ENCODE assay signal across 34 mouse cellular contexts in the genomic region with DNA sequence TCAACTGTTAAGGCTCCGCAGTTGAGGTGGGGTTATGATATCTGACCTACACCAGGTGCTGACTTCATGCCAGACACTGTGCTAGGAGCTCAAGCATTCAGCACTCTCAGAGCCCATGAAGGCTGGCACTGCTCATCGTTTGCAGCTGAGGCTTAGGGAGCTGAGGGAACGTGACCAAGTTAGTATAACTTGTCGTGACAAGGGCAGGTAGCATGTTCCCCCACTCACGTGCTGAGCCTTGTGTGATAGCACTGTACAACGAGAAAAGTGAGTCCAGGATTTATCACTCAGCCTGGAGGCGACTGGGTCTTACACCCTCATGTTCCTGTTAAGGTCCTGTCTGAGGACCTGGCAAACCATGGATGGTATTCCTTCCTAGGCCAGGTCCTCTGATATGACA. TPM values are rescaled to one million over a fixed set of nuclear protein-coding genes. Genes with fewer than 3 reads are reported as not detected.
"Had no signal": no experiment of that assay in that cellular context is flagged by ENCODE, and none has a peak within 500 bp of the region (broad histone marks: within the 10 kb centered on the region; RNA-seq: fewer than 3 reads in every experiment).

No protein-coding gene starts in this region.

- H3K4me3 ChIP-seq: left cerebral cortex, adult 2 months; limb, embryonic 10.5 days; limb, embryonic 12.5 days; limb, embryonic 13.5 days; limb, embryonic 15.5 days; liver, embryonic 13.5 days; liver, embryonic 15.5 days; lung, embryonic 15.5 days; megakaryocyte, embryonic 14.5 days; midbrain, embryonic 10.5 days; midbrain, embryonic 12.5 days; midbrain, embryonic 13.5 days; midbrain, embryonic 15.5 days; myocyte; neural tube, embryonic 12.5 days had no signal

- ATAC-seq: lung, postnatal 0 days; midbrain, embryonic 13.5 days; midbrain, embryonic 15.5 days; midbrain, embryonic 16.5 days had no signal

- H3K4me1 ChIP-seq: midbrain, embryonic 15.5 days; neural tube, embryonic 12.5 days had no signal

- DNase-seq: left cerebral cortex, postnatal 4 days; liver; liver, embryonic 13.5 days; lung, adult 18-20 months; lung, adult 2 months; lung, embryonic 14.5 days; lung, postnatal 10 days; lung, postnatal 14 days; lung, postnatal 36 days; lung, postnatal 4 days; midbrain, embryonic 14.5 days had no signal

- H3K4me2 ChIP-seq: limb, embryonic 12.5 days; limb, embryonic 13.5 days; limb, embryonic 15.5 days; liver, embryonic 11.5 days; liver, embryonic 13.5 days; liver, embryonic 15.5 days; lung, embryonic 14.5 days; lung, embryonic 15.5 days; midbrain, embryonic 11.5 days; midbrain, embryonic 12.5 days; midbrain, embryonic 13.5 days; midbrain, embryonic 15.5 days; neural tube, embryonic 12.5 days had no signal

- H3K27ac ChIP-seq: left cerebral cortex, adult 2 months; limb, embryonic 10.5 days; limb, embryonic 12.5 days; limb, embryonic 13.5 days; limb, embryonic 15.5 days; liver, embryonic 13.5 days; liver, embryonic 14.5 days; liver, embryonic 15.5 days; lung, embryonic 15.5 days; macrophage; midbrain, embryonic 10.5 days; midbrain, embryonic 12.5 days; midbrain, embryonic 13.5 days; midbrain, embryonic 15.5 days; neural tube, embryonic 12.5 days had no signal

- H3K9ac ChIP-seq: limb, embryonic 12.5 days; limb, embryonic 13.5 days; limb, embryonic 15.5 days; liver, embryonic 13.5 days; liver, embryonic 14.5 days; liver, embryonic 15.5 days; lung, embryonic 14.5 days; lung, embryonic 15.5 days; midbrain, embryonic 12.5 days; midbrain, embryonic 13.5 days; midbrain, embryonic 15.5 days; neural tube, embryonic 12.5 days had no signal

- H3K36me3 ChIP-seq: limb, embryonic 10.5 days; limb, embryonic 12.5 days; limb, embryonic 13.5 days; limb, embryonic 15.5 days; lung, embryonic 15.5 days; midbrain, embryonic 10.5 days; midbrain, embryonic 12.5 days; midbrain, embryonic 13.5 days; midbrain, embryonic 15.5 days; neural tube, embryonic 12.5 days had no signal

- H3K9me3 ChIP-seq: limb, embryonic 10.5 days; limb, embryonic 12.5 days; limb, embryonic 13.5 days; limb, embryonic 15.5 days; liver, embryonic 13.5 days; liver, embryonic 15.5 days; lung, embryonic 15.5 days; megakaryocyte, embryonic 14.5 days; midbrain, embryonic 10.5 days; midbrain, embryonic 12.5 days; midbrain, embryonic 13.5 days; midbrain, embryonic 15.5 days; neural tube, embryonic 12.5 days had no signal

RNA-seq across cellular contexts. Expression of gene Gm266, which starts 34.1 kb away (rescaled TPM):
- polyA plus RNA-seq: liver, adult 2 months; macrophage had no signal

RNA-seq across cellular contexts. Expression of gene Lbhd2, which starts 45.0 kb away (rescaled TPM):
- polyA plus RNA-seq: limb, embryonic 10.5 days; liver, adult 2 months; liver, embryonic 13.5 days; liver, embryonic 15.5 days; liver, embryonic 16.5 days; lung, adult 2 months; macrophage; midbrain, embryonic 10.5 days; midbrain, embryonic 11.5 days; midbrain, embryonic 13.5 days; myocyte; neural tube, embryonic 11.5 days had no signal
